Mouse (Mus musculus): ENCODE results near the gene Tmcc3. TPM values are rescaled to one million over a fixed set of nuclear protein-coding genes. Genes with fewer than 3 reads are reported as not detected.

Gene Tmcc3
- polyA plus RNA-seq, 1 experiment from 2014 or later, result 3.2 TPM

GRCm38 (mm10) chr10:94299301-94299700 is 12.4 kb upstream of the Tmcc3 start:
- WGBS, result 95% methylated on average over 2 of the region's 2 CpGs

GRCm38 (mm10) chr10:94304064-94304657 is 7.6 kb upstream of the Tmcc3 start:
- DNase-seq (ENCODE audit: low spot score), result no peak
- Histone ChIP-seq H3K36me3 (no peaks in the 10 kb centered on the region), H3K27me3 (ENCODE audit: insufficient read depth, poor library complexity, severe bottlenecking) (no peaks in the 10 kb centered on the region), H3K9me3 (peaks cover 7% of the 10 kb centered on the region), H3K27ac (no peak overlapping the region), H3K4me3 (no peak overlapping the region), H3K4me1 (replicated peaks) (no peaks in the 10 kb centered on the region)
- WGBS, result 89% methylated on average over 9 of the region's 9 CpGs

More at GRCm38 (mm10) chr10:94299301-94299700, 12.4 kb upstream of the Tmcc3 start:
- Histone ChIP-seq H3K9me3 (no peaks in the 10 kb centered on the region), H3K27me3 (ENCODE audit: insufficient read depth, poor library complexity, severe bottlenecking) (no peaks in the 10 kb centered on the region), H3K27ac (no peak overlapping the region), H3K4me3 (no peak overlapping the region), H3K4me1 (replicated peaks) (peaks cover 30% of the 10 kb centered on the region), H3K36me3 (no peaks in the 10 kb centered on the region)
- DNase-seq (ENCODE audit: low spot score), result no peak

GRCm38 (mm10) chr10:94305526-94305925 is 6.2 kb upstream of the Tmcc3 start:
- H3K27ac ChIP-seq, result no peak overlapping the region
- WGBS, result 64% methylated on average over 5 of the region's 5 CpGs
- no peak for DNase-seq (ENCODE audit: low spot score)
- no peaks in the 10 kb centered on the region for H3K4me1 ChIP-seq (replicated peaks)
- H3K36me3 ChIP-seq, result no peaks in the 10 kb centered on the region
- peaks cover 5% of the 10 kb centered on the region; the same call in 1 of the 2 replicates for H3K27me3 ChIP-seq (ENCODE audit: insufficient read depth, poor library complexity, severe bottlenecking)
- peaks cover 7% of the 10 kb centered on the region for H3K9me3 ChIP-seq
- H3K4me3 ChIP-seq, result no peak overlapping the region

GRCm38 (mm10) chr10:94310499-94311267 is 1.1 kb upstream of the Tmcc3 start:
- whole genome bisulfite sequencing, result 62% methylated on average over 9 of the region's 9 CpGs
- Histone ChIP-seq H3K27me3 (ENCODE audit: insufficient read depth, poor library complexity, severe bottlenecking) (peaks cover 35% of the 10 kb centered on the region), H3K4me3 (no peak overlapping the region), H3K27ac (no peak overlapping the region), H3K4me1 (replicated peaks) (peaks cover 17% of the 10 kb centered on the region), H3K36me3 (no peaks in the 10 kb centered on the region), H3K9me3 (peaks cover 7% of the 10 kb centered on the region)
- no peak for DNase-seq (ENCODE audit: low spot score)

- Histone ChIP-seq H3K9me3 (peaks cover 7% of the 10 kb centered on the region), H3K27me3 (ENCODE audit: insufficient read depth, poor library complexity, severe bottlenecking) (peaks cover 35% of the 10 kb centered on the region), H3K4me1 (replicated peaks) (peaks cover 26% of the 10 kb centered on the region), H3K36me3 (no peaks in the 10 kb centered on the region), H3K27ac (peak overlapping the region; percentile 86), H3K4me3 (peak overlapping the region; percentile 63)
- under 1% methylated on average over 45 of the region's 45 CpGs for WGBS
- peak; percentile 50 for DNase-seq (ENCODE audit: low spot score)
Observed at GRCm38 (mm10) chr10:94312007-94312715, 412 bp downstream of the Tmcc3 start.

- no peak for DNase-seq (ENCODE audit: low spot score)
- peaks cover 7% of the 10 kb centered on the region for H3K9me3 ChIP-seq
- H3K27ac ChIP-seq, result no peak overlapping the region
- peaks cover 29% of the 10 kb centered on the region for H3K4me1 ChIP-seq (replicated peaks)
- no peaks in the 10 kb centered on the region for H3K36me3 ChIP-seq
- no peak overlapping the region for H3K4me3 ChIP-seq
- 85% methylated on average over 4 of the region's 4 CpGs for WGBS
- peaks cover 35% of the 10 kb centered on the region for H3K27me3 ChIP-seq (ENCODE audit: insufficient read depth, poor library complexity, severe bottlenecking)
Observed at GRCm38 (mm10) chr10:94313146-94313545, 1.4 kb downstream of the Tmcc3 start.

GRCm38 (mm10) chr10:94318574-94318973 is 6.8 kb downstream of the Tmcc3 start:
- no peak overlapping the region for H3K27ac ChIP-seq
- no peak for DNase-seq (ENCODE audit: low spot score)
- peaks cover 18% of the 10 kb centered on the region for H3K4me1 ChIP-seq (replicated peaks)
- H3K9me3 ChIP-seq, result no peaks in the 10 kb centered on the region
- no peaks in the 10 kb centered on the region for H3K36me3 ChIP-seq
- peaks cover under 1% of the 10 kb centered on the region; the same call in 1 of the 2 replicates for H3K27me3 ChIP-seq (ENCODE audit: insufficient read depth, poor library complexity, severe bottlenecking)
- no peak overlapping the region for H3K4me3 ChIP-seq
- WGBS, result 46% methylated on average over 4 of the region's 4 CpGs

- H3K4me3 ChIP-seq, result no peak overlapping the region
- DNase-seq (ENCODE audit: low spot score), result no peak
- no peaks in the 10 kb centered on the region for H3K27me3 ChIP-seq (ENCODE audit: insufficient read depth, poor library complexity, severe bottlenecking)
- H3K36me3 ChIP-seq, result no peaks in the 10 kb centered on the region
- no peak overlapping the region for H3K27ac ChIP-seq
- 69% methylated on average over 5 of the region's 5 CpGs for WGBS
- no peaks in the 10 kb centered on the region for H3K4me1 ChIP-seq (replicated peaks)
- H3K9me3 ChIP-seq, result peaks cover 6% of the 10 kb centered on the region; the same call in 1 of the 2 replicates
Observed at GRCm38 (mm10) chr10:94329962-94330361, 18.2 kb downstream of the Tmcc3 start.

- Histone ChIP-seq H3K9me3 (no peaks in the 10 kb centered on the region), H3K27me3 (ENCODE audit: insufficient read depth, poor library complexity, severe bottlenecking) (no peaks in the 10 kb centered on the region), H3K4me3 (no peak overlapping the region), H3K4me1 (replicated peaks) (no peaks in the 10 kb centered on the region), H3K27ac (no peak overlapping the region), H3K36me3 (no peaks in the 10 kb centered on the region)
- no peak for DNase-seq (ENCODE audit: low spot score)
- WGBS, result 87% methylated on average over 16 of the region's 16 CpGs
Observed at GRCm38 (mm10) chr10:94332358-94333137, 20.8 kb downstream of the Tmcc3 start.

GRCm38 (mm10) chr10:94333328-94333727 is 21.6 kb downstream of the Tmcc3 start:
- 0 out of 2 replicates have a peak, but pooled peaks cover 2% of the 10 kb centered on the region for H3K9me3 ChIP-seq
- no peaks in the 10 kb centered on the region for H3K27me3 ChIP-seq (ENCODE audit: insufficient read depth, poor library complexity, severe bottlenecking)
- no peak overlapping the region for H3K4me3 ChIP-seq
- WGBS, result 92% methylated on average over 8 of the region's 8 CpGs
- DNase-seq (ENCODE audit: low spot score), result no peak
- H3K4me1 ChIP-seq (replicated peaks), result no peaks in the 10 kb centered on the region
- no peak overlapping the region for H3K27ac ChIP-seq
- H3K36me3 ChIP-seq, result no peaks in the 10 kb centered on the region

- 0 out of 2 replicates have a peak, but pooled peaks cover 2% of the 10 kb centered on the region for H3K9me3 ChIP-seq
- no peak for DNase-seq (ENCODE audit: low spot score)
- WGBS, result 77% methylated on average over 10 of the region's 10 CpGs
- H3K4me1 ChIP-seq (replicated peaks), result no peaks in the 10 kb centered on the region
- H3K27ac ChIP-seq, result no peak overlapping the region
- H3K27me3 ChIP-seq (ENCODE audit: insufficient read depth, poor library complexity, severe bottlenecking), result no peaks in the 10 kb centered on the region
- H3K4me3 ChIP-seq, result no peak overlapping the region
- H3K36me3 ChIP-seq, result no peaks in the 10 kb centered on the region
Observed at GRCm38 (mm10) chr10:94335047-94335446, 23.3 kb downstream of the Tmcc3 start.

GRCm38 (mm10) chr10:94336071-94336470 is 24.3 kb downstream of the Tmcc3 start:
- WGBS, result 94% methylated on average over 6 of the region's 6 CpGs
- DNase-seq (ENCODE audit: low spot score), result no peak
- Histone ChIP-seq H3K4me1 (replicated peaks) (no peaks in the 10 kb centered on the region), H3K27ac (no peak overlapping the region), H3K4me3 (no peak overlapping the region), H3K36me3 (no peaks in the 10 kb centered on the region), H3K27me3 (ENCODE audit: insufficient read depth, poor library complexity, severe bottlenecking) (no peaks in the 10 kb centered on the region), H3K9me3 (0 out of 2 replicates have a peak, but pooled peaks cover 2% of the 10 kb centered on the region)
